In genomic region chr12:103514354-103514753, GRCm38 (mm10) we compare ENCODE assay signal across 18 mouse cellular contexts. TPM values are rescaled to one million over a fixed set of nuclear protein-coding genes. Genes with fewer than 3 reads are reported as not detected.
DNase-seq lines count a peak whose midpoint lies in the region; ATAC-seq and TF ChIP-seq lines count a peak whose summit lies in the region.
"Had no signal": no experiment of that assay in that cellular context is flagged by ENCODE, and none has a peak within 500 bp of the region (broad histone marks: within the 10 kb centered on the region; RNA-seq: fewer than 3 reads in every experiment).

No protein-coding gene starts in this region.

- no peak for TF ChIP-seq POLR2A in brain, embryonic 14.5 days (IDR thresholded peaks at IDR 0.05; ENCODE audit: borderline replicate concordance, extremely low read depth, insufficient read depth, insufficient read length, poor library complexity, severe bottlenecking)

- no peak for DNase-seq in hindbrain, embryonic 10.5 days (ENCODE audit: low spot score)
- no peak for DNase-seq in hindbrain, postnatal 0 days (ENCODE audit: low spot score)
- DNase-seq in brain, embryonic 14.5 days (ENCODE audit: low read depth) = peak; percentile 11
- peak; percentile 47 to 74 for DNase-seq in layer of hippocampus, adult 8-10 months (ENCODE audit: low spot score in 2 of 2)
- DNase-seq in kidney, adult 8-10 months = no peak
- DNase-seq in cerebellum, adult 8-10 months = no peak
- DNase-seq in B cell, adult 2 months = no peak
- DNase-seq: adrenal gland, adult 8-10 months; gastrocnemius, postnatal 25 days; kidney, adult 18-20 months; liver; lung, embryonic 14.5 days; thymus, adult 18-20 months had no signal

- no peak for ATAC-seq in hindbrain, postnatal 0 days
- 0 out of 2 replicates have a peak, but pooled peaks have one; percentile 40 for ATAC-seq in midbrain, embryonic 16.5 days

- TF ChIP-seq CTCF in hindbrain, postnatal 0 days (IDR thresholded peaks at IDR 0.05; ENCODE audit: low read depth) = no peak
- no peak for TF ChIP-seq CTCF in brain, embryonic 14.5 days (IDR thresholded peaks at IDR 0.05; ENCODE audit: borderline replicate concordance, extremely low read depth, insufficient read depth, insufficient read length)

- peaks cover 22% of the 10 kb centered on the region for H3K4me1 ChIP-seq in hindbrain, embryonic 10.5 days (replicated peaks)
- peaks cover 3% of the 10 kb centered on the region; the same call in 1 of the 2 replicates for H3K4me1 ChIP-seq in hindbrain, postnatal 0 days (ENCODE audit: insufficient read depth, low read length)
- H3K4me1 ChIP-seq in midbrain, embryonic 16.5 days (ENCODE audit: control insufficient read depth, insufficient read depth, low read length) = peaks cover 7% of the 10 kb centered on the region

- H3K4me3 ChIP-seq in hindbrain, embryonic 10.5 days = no peak overlapping the region
- H3K4me3 ChIP-seq in hindbrain, postnatal 0 days (ENCODE audit: low read length) = no peak overlapping the region
- no peak overlapping the region for H3K4me3 ChIP-seq in midbrain, embryonic 16.5 days (ENCODE audit: low read depth, low read length)
- H3K4me3 ChIP-seq: megakaryocyte, embryonic 14.5 days had no signal

- no peaks in the 10 kb centered on the region for H3K36me3 ChIP-seq in hindbrain, embryonic 10.5 days
- H3K36me3 ChIP-seq in hindbrain, postnatal 0 days (ENCODE audit: insufficient read depth, low read length) = no peaks in the 10 kb centered on the region
- no peaks in the 10 kb centered on the region for H3K36me3 ChIP-seq in midbrain, embryonic 16.5 days (ENCODE audit: control insufficient read depth, insufficient read depth, low read length)

- no peaks in the 10 kb centered on the region for H3K27me3 ChIP-seq in hindbrain, embryonic 10.5 days (ENCODE audit: insufficient read depth, poor library complexity, severe bottlenecking)
- no peaks in the 10 kb centered on the region for H3K27me3 ChIP-seq in hindbrain, postnatal 0 days (ENCODE audit: insufficient read depth, low read length)
- no peaks in the 10 kb centered on the region for H3K27me3 ChIP-seq in midbrain, embryonic 16.5 days (ENCODE audit: control insufficient read depth, insufficient read depth, low read depth, low read length)

- no peaks in the 10 kb centered on the region for H3K9me3 ChIP-seq in hindbrain, embryonic 10.5 days
- H3K9me3 ChIP-seq in hindbrain, postnatal 0 days (ENCODE audit: low read length) = no peaks in the 10 kb centered on the region
- no peaks in the 10 kb centered on the region for H3K9me3 ChIP-seq in midbrain, embryonic 16.5 days (replicated peaks; ENCODE audit: control insufficient read depth, low read length, poor library complexity, severe bottlenecking)

- 0 out of 2 replicates have a peak overlapping the region, but pooled peaks have one; percentile 45 for H3K27ac ChIP-seq in hindbrain, embryonic 10.5 days
- H3K27ac ChIP-seq in hindbrain, postnatal 0 days = no peak overlapping the region
- H3K27ac ChIP-seq in midbrain, embryonic 16.5 days (ENCODE audit: low read length) = no peak overlapping the region
- H3K27ac ChIP-seq: hindbrain, embryonic 14.5 days had no signal

- H3K9ac ChIP-seq in hindbrain, postnatal 0 days (replicated peaks; ENCODE audit: low read length) = no peak overlapping the region
- H3K9ac ChIP-seq in midbrain, embryonic 16.5 days (ENCODE audit: low read depth, low read length) = no peak overlapping the region
- H3K9ac ChIP-seq: hindbrain, embryonic 14.5 days; lung, embryonic 14.5 days had no signal

- H3K4me2 ChIP-seq in hindbrain, postnatal 0 days (ENCODE audit: low read depth, low read length) = no peak overlapping the region
- no peak overlapping the region for H3K4me2 ChIP-seq in midbrain, embryonic 16.5 days (ENCODE audit: low read length)
- H3K4me2 ChIP-seq: hindbrain, embryonic 14.5 days; lung, embryonic 14.5 days had no signal

- 70% methylated on average over 3 of the region's 3 CpGs for WGBS in hindbrain, embryonic 10.5 days
- 32% methylated on average over 3 of the region's 3 CpGs for WGBS in hindbrain, postnatal 0 days
- 63% methylated on average over 3 of the region's 3 CpGs for WGBS in midbrain, embryonic 16.5 days

RNA-seq across cellular contexts. Expression of gene Ppp4r4, which starts 17.7 kb away (rescaled TPM):
- polyA plus RNA-seq in hindbrain, embryonic 10.5 days (2016; fragmentation: Nextera tagmentation; extraction: Ambion mirVana) = 1.7 and 2.2 TPM in 2 replicates
- 6.6 and 6.7 TPM in 2 replicates for total RNA-seq in hindbrain, postnatal 0 days (2014; rRNA removed)
- polyA plus RNA-seq in hindbrain, postnatal 0 days (2015; fragmentation: Nextera tagmentation; extraction: Ambion mirVana) = 3.0 and 3.6 TPM in 2 replicates
- 3.6 and 3.7 TPM in 2 replicates for polyA plus RNA-seq in brain, embryonic 14.5 days (2012; rRNA removed)
- total RNA-seq in layer of hippocampus, adult 8-10 months (2022) = 10 to 100 TPM; 37.8 to 51.4 (median 42.4) TPM
- polyA plus RNA-seq in midbrain, embryonic 16.5 days (2015; fragmentation: Nextera tagmentation; extraction: Ambion mirVana) = 2.8 and 3.6 TPM in 2 replicates

RNA-seq across cellular contexts. Expression of gene Ifi27l2b, which starts 57.3 kb away (rescaled TPM):
- not detected in 2 replicates for polyA plus RNA-seq in hindbrain, embryonic 10.5 days (2016; fragmentation: Nextera tagmentation; extraction: Ambion mirVana)
- total RNA-seq in hindbrain, postnatal 0 days (2014; rRNA removed) = not detected in 2 replicates
- not detected in 2 replicates for polyA plus RNA-seq in hindbrain, postnatal 0 days (2015; fragmentation: Nextera tagmentation; extraction: Ambion mirVana)
- not detected in 2 replicates for polyA plus RNA-seq in brain, embryonic 14.5 days (2012; rRNA removed)
- not detected for total RNA-seq in layer of hippocampus, adult 8-10 months (2022)
- not detected in 2 replicates for polyA plus RNA-seq in midbrain, embryonic 16.5 days (2015; fragmentation: Nextera tagmentation; extraction: Ambion mirVana)
- total RNA-seq: adrenal gland, adult 8-10 months; gastrocnemius, postnatal 25 days had no signal
- polyA plus RNA-seq: embryonic facial prominence, embryonic 14.5 days; forebrain, embryonic 11.5 days; hindbrain, embryonic 14.5 days; lung, embryonic 14.5 days had no signal

Comparison
In these comparisons a context has a peak if more than half of its experiments do, and no peak if none do; other contexts are left out.
1. DNase-seq: peak in brain, embryonic 14.5 days (single experiment) and layer of hippocampus, adult 8-10 months (2 of 2); none in hindbrain, embryonic 10.5 days (single experiment), hindbrain, postnatal 0 days (single experiment), kidney, adult 8-10 months (0 of 2), cerebellum, adult 8-10 months (single experiment) and B cell, adult 2 months (0 of 2).